Mouse (Mus musculus): Measurements from ENCODE around the gene Rin1.
A peak's percentile ranks its signal among the peaks of the same experiment; 100 is the strongest.
"Not testable (repeated sequence)": the region's sequence is repeated elsewhere in the genome, so short reads cannot be mapped to it uniquely, and the experiment has no call there.

Gene Rin1

GRCm38 (mm10) chr19:5050047-5050905 lies at the start of gene Rin1:
Gene Rin1, plus strand, starts transcription at chr19:5050481.
- peak; percentile 71 to 78 for DNase-seq (ENCODE audit: low spot score in 2 of 2)

GRCm38 (mm10) chr19:5001666-5002406 lies 48.4 kb upstream of the Rin1 start:
- DNase-seq (ENCODE audit: low spot score in 2 of 2): peak; percentile 55 to 76

- not testable (repeated sequence) for DNase-seq (ENCODE audit: low spot score in 2 of 2)
Observed at GRCm38 (mm10) chr19:5003644-5004043, 46.6 kb upstream of the Rin1 start.

- no peak for DNase-seq (ENCODE audit: low spot score in 2 of 2)
Observed at GRCm38 (mm10) chr19:5004925-5005324, 45.4 kb upstream of the Rin1 start.

GRCm38 (mm10) chr19:5013138-5013537 lies 37.1 kb upstream of the Rin1 start:
- no peak for DNase-seq (ENCODE audit: low spot score in 2 of 2)

GRCm38 (mm10) chr19:5014961-5015398 lies 35.3 kb upstream of the Rin1 start:
- no peak for DNase-seq (ENCODE audit: low spot score in 2 of 2)

GRCm38 (mm10) chr19:5016221-5016742 lies 34.0 kb upstream of the Rin1 start:
- no peak for DNase-seq (ENCODE audit: low spot score in 2 of 2)

GRCm38 (mm10) chr19:5016782-5017181 lies 33.5 kb upstream of the Rin1 start:
- DNase-seq (ENCODE audit: low spot score in 2 of 2): peak; percentile 41 to 62

- no peak for DNase-seq (ENCODE audit: low spot score in 2 of 2)
Observed at GRCm38 (mm10) chr19:5017611-5018010, 32.7 kb upstream of the Rin1 start.

GRCm38 (mm10) chr19:5018191-5018590 lies 32.1 kb upstream of the Rin1 start:
- DNase-seq (ENCODE audit: low spot score in 2 of 2): no peak

- DNase-seq (ENCODE audit: low spot score in 2 of 2): no peak
Observed at GRCm38 (mm10) chr19:5021416-5021815, 28.9 kb upstream of the Rin1 start.

GRCm38 (mm10) chr19:5023621-5024479 lies 26.4 kb upstream of the Rin1 start, which contains the start of gene Slc29a2:
Gene Slc29a2, plus strand, starts transcription at chr19:5023860.
- DNase-seq (ENCODE audit: low spot score in 2 of 2): peak; percentile 86 to 93

- DNase-seq (ENCODE audit: low spot score in 2 of 2): no peak
Observed at GRCm38 (mm10) chr19:5026111-5026510, 24.2 kb upstream of the Rin1 start.

- DNase-seq (ENCODE audit: low spot score in 2 of 2): no peak
Observed at GRCm38 (mm10) chr19:5032686-5033085, 17.6 kb upstream of the Rin1 start.

- DNase-seq (ENCODE audit: low spot score in 2 of 2): no peak
Observed at GRCm38 (mm10) chr19:5036577-5036976, 13.7 kb upstream of the Rin1 start.

GRCm38 (mm10) chr19:5037678-5038571 lies 12.4 kb upstream of the Rin1 start:
- DNase-seq (ENCODE audit: low spot score in 2 of 2): peak; percentile 58 to 69

GRCm38 (mm10) chr19:5038709-5039156 lies 11.5 kb upstream of the Rin1 start, which contains the start of the genes B4gat1 and AC124502.3:
Gene B4gat1, plus strand, starts transcription at chr19:5038826.
Gene AC124502.3, plus strand, starts transcription at chr19:5038891.
- peak; percentile 81 to 87 for DNase-seq (ENCODE audit: low spot score in 2 of 2)

GRCm38 (mm10) chr19:5039301-5040114 lies 10.8 kb upstream of the Rin1 start:
- DNase-seq (ENCODE audit: low spot score in 2 of 2): no peak

- DNase-seq (ENCODE audit: low spot score in 2 of 2): peak; percentile 86 to 89
Observed at GRCm38 (mm10) chr19:5040862-5041523, 9.3 kb upstream of the Rin1 start, which contains the start of gene Brms1. Gene Brms1, plus strand, starts transcription at chr19:5041354.

Data from urinary bladder, postnatal 36 days (tissue).